Mouse (Mus musculus) CH12.LX (cell line): ENCODE measurements around the gene Kif26a. TPM values are rescaled to one million over a fixed set of nuclear protein-coding genes. Genes with fewer than 3 reads are reported as not detected.

Experiments used
- DNase-seq: peaks from one replicate; pipeline ENCODE4 v3.0.0-alpha.2; 2013; ENCODE audit errors: extremely low read depth
- H3K27ac ChIP-seq: 2 replicates; pipeline ENCODE4 v1.5.1; 2012; ENCODE audit warnings: low read depth, mild to moderate bottlenecking, control low read depth, moderate library complexity; ENCODE audit not compliant: insufficient read depth
- H3K27me3 ChIP-seq: replicated peaks from 2 replicates; pipeline ENCODE3; 2012; ENCODE audit warnings: inconsistent platforms
- H3K36me3 ChIP-seq, 2 experiments: replicated peaks in 1 of 2; 2 replicates each; pipeline versions ENCODE3 to v1.6.1; 2012; ENCODE audit warnings: inconsistent platforms in 1 of 2, low read length in 1 of 2, mild to moderate bottlenecking in 1 of 2, mixed read lengths in 1 of 2, moderate library complexity in 1 of 2; ENCODE audit not compliant: control insufficient read depth in 1 of 2, insufficient read depth in 1 of 2
- H3K4me1 ChIP-seq, 2 experiments: 2 replicates each; pipeline ENCODE4 v1.6.1; 2012; ENCODE audit warnings: inconsistent platforms in 1 of 2, moderate library complexity in 1 of 2; ENCODE audit not compliant: insufficient read depth in 2 of 2, control insufficient read depth in 1 of 2
- H3K4me2 ChIP-seq: 2 replicates; pipeline ENCODE4 v1.6.1; 2012; ENCODE audit warnings: low read depth, mild to moderate bottlenecking, control low read depth; ENCODE audit not compliant: poor library complexity, insufficient read depth, severe bottlenecking
- H3K4me3 ChIP-seq, 3 experiments: fragments of 150-350 bp in 1 of 3; sonication (generic) in 1 of 3; replicated peaks in 1 of 3; 2 replicates each; pipeline versions ENCODE3 to v1.5.1; 2011 to 2012; ENCODE audit warnings: low read depth in 2 of 3, low read length in 2 of 3, mild to moderate bottlenecking in 2 of 3, moderate library complexity in 2 of 3, control low read depth in 1 of 3, improper control_type of control experiment in 1 of 3, inconsistent platforms in 1 of 3, mixed read lengths in 1 of 3; ENCODE audit not compliant: poor library complexity in 1 of 3
- H3K79me2 ChIP-seq: replicated peaks from 2 replicates; pipeline ENCODE4 v1.6.1; 2012; ENCODE audit warnings: mild to moderate bottlenecking, moderate library complexity; ENCODE audit not compliant: control insufficient read depth, poor library complexity, insufficient read depth, severe bottlenecking; ENCODE audit errors: extremely low read depth
- H3K9ac ChIP-seq: 2 replicates; pipeline ENCODE4 v1.6.1; 2012; ENCODE audit warnings: low read depth, mild to moderate bottlenecking, control low read depth, moderate library complexity; ENCODE audit not compliant: insufficient read depth
- H3K9me3 ChIP-seq: replicated peaks from 2 replicates; pipeline ENCODE3; 2012; ENCODE audit warnings: low read length, inconsistent platforms, mixed read lengths
- BHLHE40 ChIP-seq: IDR thresholded peaks from 2 replicates; pipeline ENCODE4 v1.6.1; 2011; ENCODE audit warnings: mild to moderate bottlenecking, low read depth, low read length, improper control_type of control experiment
- CHD1 ChIP-seq: IDR thresholded peaks from 2 replicates; pipeline ENCODE4 v1.6.1; 2012; ENCODE audit warnings: low read depth, low read length, improper control_type of control experiment, inconsistent platforms
- JUN ChIP-seq: IDR thresholded peaks from 2 replicates; pipeline ENCODE4 v1.6.1; 2011; ENCODE audit warnings: low read depth, mild to moderate bottlenecking, low read length, improper control_type of control experiment, moderate library complexity; ENCODE audit not compliant: insufficient read depth
- KAT2A ChIP-seq: IDR thresholded peaks from 2 replicates; pipeline ENCODE4 v1.6.1; 2012; ENCODE audit warnings: low read length, improper control_type of control experiment, inconsistent platforms; ENCODE audit not compliant: insufficient replicate concordance
- MAX ChIP-seq: IDR thresholded peaks from 2 replicates; pipeline ENCODE4 v1.6.1; 2011; ENCODE audit warnings: low read length, improper control_type of control experiment
- MAZ ChIP-seq: IDR thresholded peaks from 2 replicates; pipeline ENCODE4 v1.6.1; 2012; ENCODE audit warnings: low read depth, mild to moderate bottlenecking, inconsistent platforms, low read length, improper control_type of control experiment, moderate library complexity
- MYC ChIP-seq: IDR thresholded peaks from 2 replicates; pipeline ENCODE4 v1.6.1; 2011; ENCODE audit warnings: low read depth, mild to moderate bottlenecking, improper control_type of control experiment, low read length
- NRF1 ChIP-seq: IDR thresholded peaks from 2 replicates; pipeline ENCODE4 v1.6.1; 2014; ENCODE audit warnings: low read depth, mild to moderate bottlenecking, inconsistent platforms, low read length, improper control_type of control experiment, moderate library complexity
- PAX5 ChIP-seq: IDR thresholded peaks from 2 replicates; pipeline ENCODE4 v1.6.1; 2012; ENCODE audit warnings: low read length, inconsistent platforms, mixed read lengths
- RAD21 ChIP-seq: IDR thresholded peaks from 2 replicates; pipeline ENCODE4 v1.6.1; 2011; ENCODE audit warnings: low read depth, mild to moderate bottlenecking, low read length, improper control_type of control experiment, moderate library complexity
- UBTF ChIP-seq: IDR thresholded peaks from 2 replicates; pipeline ENCODE4 v1.6.1; 2012; ENCODE audit warnings: low read depth, mild to moderate bottlenecking, inconsistent platforms, low read length, improper control_type of control experiment, moderate library complexity
- USF2 ChIP-seq: conservative IDR thresholded peaks from 2 replicates; pipeline ENCODE4 v1.6.1; 2011; ENCODE audit warnings: low read depth, low read length, improper control_type of control experiment
- ZKSCAN1 ChIP-seq: IDR thresholded peaks from 2 replicates; pipeline ENCODE4 v1.6.1; 2012; ENCODE audit warnings: low read depth, inconsistent platforms, low read length, improper control_type of control experiment, borderline replicate concordance
- ZMIZ1 ChIP-seq: IDR thresholded peaks from 2 replicates; pipeline ENCODE4 v1.6.1; 2012; ENCODE audit warnings: low read depth, mild to moderate bottlenecking, inconsistent platforms, low read length, improper control_type of control experiment
- dilution Hi-C: fragments of 300-500 bp; cut with MboI; formaldehyde crosslinking; loops from 2 replicates; pipeline ENCODE4 v1.14.3; 2020; ENCODE audit warnings: low sequenced_read_pairs; ENCODE audit not compliant: extremely low pct_unique_long_range_greater_than_20kb, extremely low pct_ligation_motif_present
- in situ Hi-C: fragments of 300-500 bp; cut with MboI; formaldehyde crosslinking; loops from 3 replicates; pipeline ENCODE4 v1.14.3; 2019; ENCODE audit warnings: low sequenced_read_pairs, low pct_ligation_motif_present, low pct_unique_long_range_greater_than_20kb, mixed read lengths
- polyA plus RNA-seq: library from polyadenylated mRNA; unstranded; fragments of >175 nt; gene quantifications from 2 replicates; pipeline ENCODE4 v1.2.1, GENCODE M21; 2012; ENCODE audit warnings: low read depth; ENCODE audit not compliant: insufficient read length
- total RNA-seq, 2 experiments: library from RNA; depleted of rRNA; stranded (reverse); fragments of 300-350 nt in 1 of 2; fragments of >200 nt in 1 of 2; gene quantifications; 2 replicates each; pipeline ENCODE4 v1.2.3; 2012 to 2014

Gene Kif26a
- total and polyA plus RNA-seq, 3 experiments = not detected

DNA sequence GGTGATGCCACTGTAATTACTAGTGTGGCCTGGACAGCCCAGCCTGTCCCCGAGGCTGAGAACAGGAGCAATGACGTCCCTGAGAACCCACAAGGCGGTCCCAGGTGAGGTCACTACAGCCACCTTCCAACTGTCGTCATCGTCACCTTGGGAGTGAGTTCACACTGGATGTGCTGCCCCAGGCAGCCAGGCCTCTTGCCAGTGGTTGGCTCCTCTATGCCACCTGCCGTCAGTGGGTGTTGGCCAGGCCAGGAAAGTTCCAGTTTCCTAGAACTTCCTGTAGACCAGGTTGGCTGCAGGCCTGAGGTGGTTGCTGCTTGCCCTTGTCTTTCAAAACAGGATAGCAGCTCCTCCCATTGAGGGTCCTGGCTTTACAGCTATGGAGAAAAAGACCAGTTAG, 40.9 kb downstream of the Kif26a start:
- Histone ChIP-seq H3K4me1 (no peaks in the 10 kb centered on the region), H3K27ac (no peak overlapping the region), H3K9me3 (no peaks in the 10 kb centered on the region)
- TF ChIP-seq ZKSCAN1 = no peak
- no peak for TF ChIP-seq RAD21
- TF ChIP-seq JUN = no peak
- no peak for TF ChIP-seq BHLHE40
- no peak for TF ChIP-seq PAX5
- TF ChIP-seq, all 38 proteins: peak for 0
- DNase-seq = no peak
- H3K9ac ChIP-seq = no peak overlapping the region
- in situ Hi-C loops (no loop called here), dilution Hi-C loops (no loop called here)
- no peak overlapping the region for H3K4me3 ChIP-seq
- no peak overlapping the region for H3K4me2 ChIP-seq
- peaks cover 96% of the 10 kb centered on the region for H3K27me3 ChIP-seq
- no peaks in the 10 kb centered on the region for H3K36me3 ChIP-seq
- no peaks in the 10 kb centered on the region for H3K79me2 ChIP-seq

DNA sequence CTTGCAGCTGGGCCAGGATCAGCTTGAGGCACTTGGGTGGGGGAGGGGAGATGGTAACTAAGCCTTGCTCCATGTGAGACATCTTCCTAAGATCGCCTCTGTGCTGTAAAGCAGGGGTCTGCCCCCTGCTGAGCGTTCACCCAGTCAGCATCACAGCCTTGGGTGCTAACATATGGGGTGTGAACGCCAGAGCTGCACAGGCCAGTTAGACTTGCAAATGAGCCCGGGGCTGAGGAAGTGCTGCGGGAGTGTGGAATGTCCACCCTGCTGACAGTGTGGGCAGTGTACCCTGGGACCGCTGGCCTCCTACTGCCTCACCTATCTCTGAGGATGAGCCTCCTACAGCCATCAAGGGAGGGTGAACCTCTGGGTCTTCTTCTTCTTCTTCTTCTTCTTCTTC, 45.7 kb downstream of the Kif26a start:
- dilution Hi-C loops = no loop called here
- no peak overlapping the region for H3K27ac ChIP-seq

DNA sequence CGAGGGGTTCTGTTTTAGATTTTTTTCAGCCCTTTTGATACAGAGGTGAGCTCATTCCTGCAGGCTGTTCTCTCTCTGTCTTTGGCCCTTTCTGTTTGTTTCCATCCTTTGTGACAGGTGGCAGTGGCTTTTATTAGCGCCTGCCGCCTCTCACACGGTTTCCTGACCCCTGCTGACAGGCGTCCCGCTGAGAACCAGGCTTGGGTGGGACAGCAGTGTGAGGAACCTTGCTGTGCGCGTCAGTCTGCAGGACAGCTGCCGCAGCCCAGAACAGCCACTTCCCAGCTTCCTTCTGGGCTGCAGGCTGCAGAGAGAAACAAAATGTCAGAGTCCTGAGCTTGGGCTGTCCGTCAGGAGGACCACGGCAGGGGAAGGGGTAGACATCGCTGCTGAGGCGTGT, 49.0 kb downstream of the Kif26a start:
- in situ Hi-C loops = no loop called here
- Histone ChIP-seq H3K79me2 (no peaks in the 10 kb centered on the region), H3K4me1 (no peaks in the 10 kb centered on the region)
- TF ChIP-seq BHLHE40 (no peak), ZKSCAN1 (no peak), UBTF (no peak), USF2 (no peak), MAX (no peak)
- TF ChIP-seq, all 38 proteins: peak for 0
- Histone ChIP-seq H3K27ac (no peak overlapping the region), H3K9me3 (no peaks in the 10 kb centered on the region), H3K36me3 (no peaks in the 10 kb centered on the region), H3K4me2 (no peak overlapping the region), H3K27me3 (peaks cover 97% of the 10 kb centered on the region), H3K9ac (no peak overlapping the region), H3K4me3 (no peak overlapping the region)
- dilution Hi-C loops = no loop called here
- DNase-seq = no peak

More for the DNA sequence above, 45.7 kb downstream of the Kif26a start:
- no peaks in the 10 kb centered on the region for H3K79me2 ChIP-seq
- no peaks in the 10 kb centered on the region for H3K36me3 ChIP-seq
- no peak overlapping the region for H3K9ac ChIP-seq
- no peaks in the 10 kb centered on the region for H3K4me1 ChIP-seq
- no peak overlapping the region for H3K4me3 ChIP-seq
- H3K4me2 ChIP-seq = no peak overlapping the region
- no peak for TF ChIP-seq ZMIZ1
- TF ChIP-seq USF2 = no peak
- no peak for TF ChIP-seq KAT2A
- TF ChIP-seq CHD1 = no peak
- no peak for TF ChIP-seq NRF1
- no peak for TF ChIP-seq MYC
- no peak for TF ChIP-seq MAZ
- in situ Hi-C loops = no loop called here
- no peaks in the 10 kb centered on the region for H3K9me3 ChIP-seq
- DNase-seq = no peak
- H3K27me3 ChIP-seq = peaks cover 95% of the 10 kb centered on the region
